Mouse (Mus musculus) liver, postnatal 0 days (tissue): ENCODE results near the gene Casz1. TPM values are rescaled to one million over a fixed set of nuclear protein-coding genes. Genes with fewer than 3 reads are reported as not detected.
A peak's percentile ranks its signal among the peaks of the same experiment; 100 is the strongest.

Source experiments
- ATAC-seq: fragments of 200-750 bp; cut with Nextera tagmentation; 2 replicates; pipeline ENCODE4 v1.8.0; 2017; ENCODE audit warnings: mild to moderate bottlenecking, moderate library complexity
- DNase-seq: peaks from one replicate; pipeline ENCODE4 v3.0.0-alpha.2; 2016
- H3K27ac ChIP-seq: fragments of 300-500 bp; sonication (generic); 2 replicates; pipeline ENCODE4 v1.5.1; 2014; ENCODE audit warnings: antibody characterized with exemption, moderate library complexity, mild to moderate bottlenecking, low read depth
- H3K27me3 ChIP-seq: fragments of 300-500 bp; sonication (generic); 2 replicates; pipeline ENCODE4 v1.6.1; 2014; ENCODE audit warnings: low read length, control low read depth, mixed read lengths; ENCODE audit not compliant: insufficient read depth
- H3K36me3 ChIP-seq: fragments of 300-500 bp; sonication (generic); replicated peaks from 2 replicates; pipeline ENCODE4 v1.6.1; 2014; ENCODE audit warnings: mild to moderate bottlenecking, control low read depth, low read length, moderate library complexity, mixed read lengths; ENCODE audit not compliant: insufficient read depth
- H3K4me1 ChIP-seq: fragments of 300-500 bp; sonication (generic); 2 replicates; pipeline ENCODE4 v1.6.1; 2014; ENCODE audit warnings: antibody characterized with exemption, mild to moderate bottlenecking, control low read depth; ENCODE audit not compliant: insufficient read depth
- H3K4me2 ChIP-seq: fragments of 300-500 bp; sonication (generic); 2 replicates; pipeline ENCODE4 v1.6.1; 2014; ENCODE audit warnings: low read depth, mild to moderate bottlenecking, low read length, moderate library complexity, mixed read lengths
- H3K4me3 ChIP-seq: fragments of 300-500 bp; sonication (generic); 2 replicates; pipeline ENCODE4 v1.5.1; 2014; ENCODE audit warnings: low read depth, low read length
- H3K9ac ChIP-seq: fragments of 300-500 bp; sonication (generic); replicated peaks from 2 replicates; pipeline ENCODE4 v1.6.1; 2014; ENCODE audit warnings: mild to moderate bottlenecking, moderate library complexity
- H3K9me3 ChIP-seq: fragments of 300-500 bp; sonication (generic); 2 replicates; pipeline ENCODE4 v1.6.1; 2016; ENCODE audit warnings: mild to moderate bottlenecking, control low read depth, low read length, mixed read lengths
- CTCF ChIP-seq: sonication (generic); IDR thresholded peaks from 2 replicates; pipeline ENCODE4 v1.5.1; 2016; ENCODE audit warnings: antibody characterized with exemption, low read depth
- EP300 ChIP-seq: IDR thresholded peaks from 2 replicates; pipeline ENCODE4 v1.6.1; 2016; ENCODE audit warnings: antibody characterized with exemption, low read depth, mild to moderate bottlenecking
- WGBS: fragments of 180-500 bp; shearing (Covaris S2); extraction: QIAGEN DNeasy Blood & Tissue Kit; methylation state at CpG from one replicate; pipeline ENCODE4 v1.1.7; 2014; ENCODE audit not compliant: insufficient replicate concordance; 5-methylcytosine and 5-hydroxymethylcytosine counted together
- polyA plus RNA-seq: library from polyadenylated mRNA; unstranded; fragments of >200 nt; fragmentation: Nextera tagmentation; extraction: Ambion mirVana; gene quantifications from 2 replicates; pipeline ENCODE4 v1.2.1, GENCODE M21; 2015

Casz1 gene
- polyA plus RNA-seq, 1 experiment from 2014 or later: 0.43 TPM

DNA sequence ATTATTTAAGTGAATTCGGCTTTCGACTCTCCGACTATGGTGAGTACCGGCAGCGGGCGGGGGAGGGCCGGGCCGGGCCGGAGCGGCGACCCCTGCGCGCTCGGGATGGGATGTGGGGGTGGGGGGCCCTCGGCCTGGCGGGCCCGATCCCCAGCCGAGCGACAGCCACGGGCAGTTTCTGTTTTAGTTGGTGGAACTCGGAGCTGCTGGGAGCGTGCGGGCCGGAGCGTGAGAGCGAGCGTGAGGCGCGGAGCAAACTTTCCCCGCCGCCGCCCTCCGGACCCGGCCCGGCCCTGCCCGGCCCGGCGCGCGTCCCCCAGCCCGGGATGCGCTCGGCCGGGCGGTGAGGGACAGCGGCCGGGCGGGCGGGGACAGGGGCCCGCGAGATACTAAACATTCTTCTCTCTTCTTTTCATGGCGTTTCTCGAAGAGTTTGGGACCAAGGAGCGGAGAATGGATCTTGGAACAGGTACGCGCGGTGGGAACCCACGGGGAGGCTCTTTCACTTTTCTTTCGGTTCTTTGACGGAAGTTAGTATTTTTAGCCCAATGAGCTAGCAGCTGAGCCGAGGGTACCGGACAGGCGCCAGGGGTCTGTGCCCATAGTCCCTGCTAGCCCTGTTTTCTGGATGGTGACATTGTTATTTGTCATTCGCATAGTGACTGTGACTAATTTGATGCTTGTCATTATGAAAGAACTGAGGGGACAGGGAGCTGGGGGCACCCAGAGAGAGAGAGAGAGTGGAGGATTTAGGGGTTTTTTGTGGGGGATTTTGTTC lies 97.2 kb downstream of the Casz1 start:
- Histone ChIP-seq H3K36me3 (no peaks in the 10 kb centered on the region), H3K27ac (no peak overlapping the region), H3K9ac (peak overlapping the region; percentile 72), H3K9me3 (no peaks in the 10 kb centered on the region), H3K4me2 (peak overlapping the region; percentile 90), H3K4me3 (peak overlapping the region; percentile 75), H3K4me1 (peaks cover 7% of the 10 kb centered on the region), H3K27me3 (peaks cover 23% of the 10 kb centered on the region; the same call in 1 of the 2 replicates)
- 2% methylated on average over 63 of the region's 64 CpGs for whole genome bisulfite sequencing
- ATAC-seq (peak; percentile 38), DNase-seq (peak; percentile 35)
- no peak for TF ChIP-seq CTCF
- no peak for TF ChIP-seq EP300

DNA sequence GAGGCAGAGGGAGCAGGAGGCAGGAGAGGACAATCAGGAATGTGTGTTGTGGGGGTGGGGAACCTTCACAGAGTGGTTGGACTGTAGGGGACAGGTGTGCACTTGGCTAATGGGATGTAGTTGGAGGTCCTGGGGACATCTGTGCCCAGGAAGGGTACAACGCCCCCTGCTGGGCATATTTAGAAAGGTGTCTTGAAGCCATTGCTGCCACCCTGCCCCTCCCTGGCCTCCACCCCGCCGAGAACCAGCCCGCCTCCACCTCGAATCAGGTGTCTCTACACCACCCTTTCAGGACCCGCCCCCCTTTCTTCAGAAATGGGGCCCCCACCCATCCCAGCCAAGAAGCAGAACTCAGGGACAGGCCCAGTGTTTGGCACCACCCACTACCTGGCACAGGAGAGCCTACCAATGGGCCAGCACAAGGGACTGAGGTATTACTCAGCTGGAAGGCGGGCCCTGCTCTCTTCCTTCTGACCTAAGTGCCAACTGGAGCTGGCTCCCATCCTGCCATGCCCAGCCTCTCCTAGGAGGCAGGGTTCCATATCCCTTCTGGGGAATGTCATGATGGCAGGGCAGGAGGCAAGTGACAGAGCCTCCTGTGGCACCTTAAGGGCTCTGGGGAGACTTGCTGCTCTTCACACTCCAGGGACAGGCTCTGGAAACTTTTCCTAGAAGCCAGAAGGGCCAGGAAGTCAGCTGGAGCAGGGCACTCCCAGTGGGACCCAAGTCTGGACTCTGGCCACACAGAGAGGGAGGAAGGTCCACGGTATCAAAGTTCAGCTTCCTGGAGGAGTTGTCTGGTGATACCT lies 98.9 kb downstream of the Casz1 start:
- 13% methylated on average over 8 of the region's 8 CpGs for WGBS
- H3K4me2 ChIP-seq: no peak overlapping the region

DNA sequence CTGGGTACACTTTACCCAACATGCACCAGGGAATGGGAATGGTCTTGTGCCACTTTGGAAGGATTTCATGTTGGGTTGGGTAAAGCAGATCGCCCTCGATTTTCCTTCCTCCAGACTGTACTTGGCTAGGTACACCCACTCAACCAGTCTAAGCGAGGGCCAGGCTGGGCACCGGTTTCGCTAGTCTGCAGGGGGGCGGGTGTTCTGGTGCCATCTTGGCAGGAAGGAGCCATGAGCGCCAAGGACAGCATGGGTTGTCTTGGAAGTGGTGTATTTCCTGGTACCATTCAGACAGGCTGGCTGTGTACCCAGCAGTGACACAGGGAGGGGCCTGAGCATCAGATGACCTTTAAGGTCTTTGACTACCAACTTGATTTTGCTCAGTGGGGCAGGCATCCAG lies 101.1 kb downstream of the Casz1 start:
- WGBS: 95% methylated on average over 7 of the region's 7 CpGs
- Histone ChIP-seq H3K4me3 (no peak overlapping the region), H3K27ac (no peak overlapping the region), H3K4me2 (no peak overlapping the region), H3K36me3 (no peaks in the 10 kb centered on the region), H3K9me3 (no peaks in the 10 kb centered on the region), H3K27me3 (peaks cover 10% of the 10 kb centered on the region; the same call in 1 of the 2 replicates), H3K4me1 (peaks cover 7% of the 10 kb centered on the region), H3K9ac (no peak overlapping the region)
- ATAC-seq: no peak
- no peak for TF ChIP-seq CTCF
- TF ChIP-seq EP300: no peak
- DNase-seq: no peak

More for the DNA sequence above, 98.9 kb downstream of the Casz1 start:
- ATAC-seq (no peak), DNase-seq (peak; percentile 72)
- H3K36me3 ChIP-seq: no peaks in the 10 kb centered on the region
- H3K4me3 ChIP-seq: no peak overlapping the region
- H3K27me3 ChIP-seq: peaks cover 23% of the 10 kb centered on the region; the same call in 1 of the 2 replicates
- no peak overlapping the region for H3K9ac ChIP-seq
- peaks cover 7% of the 10 kb centered on the region for H3K4me1 ChIP-seq
- no peak for TF ChIP-seq EP300
- peak; percentile 70 for TF ChIP-seq CTCF
- no peaks in the 10 kb centered on the region for H3K9me3 ChIP-seq
- no peak overlapping the region for H3K27ac ChIP-seq

DNA sequence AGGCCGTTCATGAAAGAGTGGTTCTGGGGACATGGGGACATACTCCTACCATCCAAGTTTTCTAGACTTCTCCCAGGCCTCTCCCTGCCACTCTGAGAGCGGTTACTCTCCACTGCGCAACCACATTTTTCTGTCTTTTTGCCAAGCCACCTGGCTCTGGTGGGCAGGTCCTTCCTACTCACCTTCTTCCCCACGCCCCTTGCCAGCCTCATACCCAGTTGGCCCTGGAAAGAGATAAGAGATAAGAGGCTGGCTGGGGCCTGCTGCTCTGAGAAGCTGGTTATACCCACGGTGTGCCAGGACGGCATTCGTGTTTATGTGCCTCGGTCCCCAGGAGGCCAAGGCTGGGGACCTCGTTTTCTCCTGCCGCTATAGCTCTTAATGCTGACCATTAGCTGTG lies 102.6 kb downstream of the Casz1 start:
- H3K9me3 ChIP-seq: no peaks in the 10 kb centered on the region
- WGBS: 78% methylated on average over 10 of the region's 10 CpGs
- no peak for TF ChIP-seq EP300
- peaks cover 6% of the 10 kb centered on the region; the same call in 1 of the 2 replicates for H3K27me3 ChIP-seq
- no peak for ATAC-seq
- peaks cover 7% of the 10 kb centered on the region for H3K4me1 ChIP-seq
- no peak overlapping the region for H3K4me2 ChIP-seq
- no peak overlapping the region for H3K9ac ChIP-seq
- no peaks in the 10 kb centered on the region for H3K36me3 ChIP-seq
- H3K27ac ChIP-seq: no peak overlapping the region
- DNase-seq: no peak
- no peak overlapping the region for H3K4me3 ChIP-seq

DNA sequence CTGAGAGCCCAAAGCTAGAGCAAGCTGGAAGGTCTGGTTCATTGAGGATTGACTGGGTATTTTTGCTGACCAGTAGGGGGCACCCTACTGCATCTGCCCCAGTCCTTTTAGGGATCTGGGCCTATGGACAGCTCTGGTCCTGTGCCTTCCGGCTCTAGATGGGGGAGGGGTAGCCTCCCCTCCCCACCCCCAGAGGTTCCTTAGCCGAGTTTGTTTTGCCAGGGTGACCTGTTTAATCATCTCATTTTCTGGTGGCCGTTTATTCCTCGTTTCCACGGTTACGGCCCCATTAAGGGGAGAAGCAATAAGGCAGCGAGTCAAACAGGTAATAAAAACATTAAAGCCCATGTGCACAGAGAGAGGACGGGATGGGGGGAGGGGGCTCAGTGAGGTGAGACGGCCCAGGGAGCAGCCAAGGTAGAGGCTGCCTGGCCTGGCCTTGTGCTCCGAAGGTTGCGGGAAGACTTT lies 104.0 kb downstream of the Casz1 start:
- Histone ChIP-seq H3K27ac (no peak overlapping the region), H3K36me3 (no peaks in the 10 kb centered on the region), H3K4me3 (no peak overlapping the region), H3K4me2 (no peak overlapping the region), H3K9ac (no peak overlapping the region), H3K9me3 (no peaks in the 10 kb centered on the region), H3K4me1 (peaks cover 3% of the 10 kb centered on the region), H3K27me3 (no peaks in the 10 kb centered on the region)
- 64% methylated on average over 11 of the region's 11 CpGs for WGBS
- peak; percentile 65 for TF ChIP-seq CTCF
- no peak for TF ChIP-seq EP300
- DNase-seq (no peak), ATAC-seq (no peak)

DNA sequence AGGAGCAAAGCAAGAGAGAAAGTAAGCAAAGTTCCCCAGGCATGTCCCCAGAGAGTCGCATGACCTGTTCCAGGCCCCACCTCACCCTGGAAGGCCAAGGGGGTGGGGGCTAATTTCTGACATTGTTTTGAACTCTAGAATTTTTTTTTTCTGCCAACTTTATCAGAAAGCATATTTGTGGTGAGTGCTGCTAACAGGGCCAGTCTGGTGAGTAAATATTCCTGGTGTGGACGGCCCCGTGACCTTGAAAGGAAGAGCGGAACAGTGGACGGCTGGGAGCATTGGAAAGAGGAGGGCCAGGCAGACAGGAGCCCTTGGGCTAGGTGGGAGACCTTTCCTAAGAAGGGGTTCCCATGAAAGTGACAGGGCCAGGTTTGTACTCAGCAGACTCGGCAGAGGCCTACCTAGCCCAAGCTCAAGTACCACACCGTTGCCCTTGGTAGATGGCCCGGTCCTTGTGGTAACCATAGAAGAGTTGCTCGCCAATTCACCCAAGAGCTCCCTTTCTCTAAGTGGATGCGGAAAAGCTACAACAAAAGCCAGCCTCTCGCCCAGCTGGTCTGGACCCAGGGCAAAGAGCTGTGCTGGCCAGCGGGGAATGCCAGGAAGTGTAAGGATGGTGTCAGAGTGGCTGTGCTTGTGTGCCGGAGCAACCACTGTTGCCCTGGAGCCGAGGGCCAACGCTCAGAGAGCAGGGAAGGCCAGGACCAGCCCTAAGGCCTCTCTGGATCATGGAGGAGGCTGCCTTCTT lies 104.7 kb downstream of the Casz1 start:
- Histone ChIP-seq H3K9ac (no peak overlapping the region), H3K4me3 (no peak overlapping the region), H3K27me3 (no peaks in the 10 kb centered on the region), H3K4me1 (no peaks in the 10 kb centered on the region; the same call in 1 of the 2 replicates), H3K36me3 (no peaks in the 10 kb centered on the region), H3K9me3 (no peaks in the 10 kb centered on the region), H3K4me2 (no peak overlapping the region), H3K27ac (no peak overlapping the region)
- TF ChIP-seq EP300: no peak
- TF ChIP-seq CTCF: no peak
- WGBS: 83% methylated on average over 15 of the region's 15 CpGs
- ATAC-seq (no peak), DNase-seq (no peak)
